Mouse (Mus musculus) liver, adult 2 months (tissue): ENCODE measurements around the gene Brms1. TPM values are rescaled to one million over a fixed set of nuclear protein-coding genes. Genes with fewer than 3 reads are reported as not detected.

Experiments used
- DNase-seq: peaks from one replicate; pipeline ENCODE4 v3.0.0-alpha.2; 2011; ENCODE audit warnings: low read depth, low spot score; ENCODE audit errors: extremely low read depth
- H3K27ac ChIP-seq: fragments of 200-500 bp; replicated peaks from 2 replicates; pipeline ENCODE4 v1.5.1; 2012; ENCODE audit warnings: low read depth, mild to moderate bottlenecking, control low read depth, inconsistent platforms, low read length; ENCODE audit not compliant: insufficient read depth
- H3K27me3 ChIP-seq: fragments of 200-500 bp; 2 replicates; pipeline ENCODE4 v1.6.1; 2012; ENCODE audit warnings: mild to moderate bottlenecking, moderate library complexity, low read length, inconsistent platforms; ENCODE audit not compliant: control insufficient read depth, insufficient read depth
- H3K36me3 ChIP-seq: fragments of 200-500 bp; 2 replicates; pipeline ENCODE4 v1.6.1; 2012; ENCODE audit warnings: low read length, inconsistent platforms; ENCODE audit not compliant: control insufficient read depth, insufficient read depth
- H3K4me1 ChIP-seq: fragments of 200-500 bp; 2 replicates; pipeline ENCODE4 v1.6.1; 2011; ENCODE audit warnings: low read length; ENCODE audit not compliant: control insufficient read depth, insufficient read depth
- H3K4me3 ChIP-seq: fragments of 200-500 bp; 2 replicates; pipeline ENCODE4 v1.5.1; 2011; ENCODE audit warnings: low read depth, mild to moderate bottlenecking, control low read depth, low read length, moderate library complexity; ENCODE audit not compliant: insufficient read depth
- H3K79me2 ChIP-seq: fragments of 200-500 bp; 2 replicates; pipeline ENCODE4 v1.6.1; 2012; ENCODE audit warnings: inconsistent platforms, mild to moderate bottlenecking, low read length, moderate library complexity; ENCODE audit not compliant: control insufficient read depth, insufficient read depth
- H3K9ac ChIP-seq: fragments of 200-500 bp; 2 replicates; pipeline ENCODE4 v1.6.1; 2012; ENCODE audit warnings: low read depth, mild to moderate bottlenecking, control low read depth, inconsistent platforms, low read length
- CTCF ChIP-seq: fragments of 200-500 bp; IDR thresholded peaks from 2 replicates; pipeline ENCODE4 v1.5.1; 2011; ENCODE audit warnings: low read depth, low read length, control low read depth
- POLR2A ChIP-seq: fragments of 200-500 bp; IDR thresholded peaks from 2 replicates; pipeline ENCODE4 v1.6.1; 2011; ENCODE audit warnings: low read length, control low read depth; ENCODE audit not compliant: insufficient read depth; ENCODE audit errors: extremely low read depth
- WGBS: fragments of 180-500 bp; shearing (Covaris S2); methylation state at CpG from one replicate; pipeline ENCODE4 v1.1.7; 2018; 5-methylcytosine and 5-hydroxymethylcytosine counted together
- polyA plus RNA-seq: library from polyadenylated mRNA; depleted of rRNA; stranded (reverse); fragments of >200 nt; gene quantifications from 2 replicates; pipeline ENCODE4 v1.2.3, GENCODE M21; 2012
- total RNA-seq: library from RNA; depleted of rRNA; stranded (reverse); fragments of >200 nt; gene quantifications from 2 replicates; pipeline ENCODE4 v1.2.3, GENCODE M21; 2014

Gene Brms1
- total and polyA plus RNA-seq, 2 experiments = 13.2 to 22.6 TPM

GRCm38 (mm10) chr19:5069978-5070377 lies 28.8 kb downstream of the Brms1 start:
- Histone ChIP-seq H3K27me3 (peaks cover 12% of the 10 kb centered on the region), H3K9ac (no peak overlapping the region), H3K4me3 (no peak overlapping the region), H3K27ac (no peak overlapping the region), H3K36me3 (no peaks in the 10 kb centered on the region), H3K79me2 (no peaks in the 10 kb centered on the region), H3K4me1 (peaks cover 9% of the 10 kb centered on the region; the same call in 1 of the 2 replicates)
- no peak for DNase-seq
- 88% methylated on average over 7 of the region's 7 CpGs for WGBS
- TF ChIP-seq CTCF = no peak
- no peak for TF ChIP-seq POLR2A

- peaks cover 12% of the 10 kb centered on the region for H3K27me3 ChIP-seq
- DNase-seq = no peak
- H3K4me3 ChIP-seq = no peak overlapping the region
- TF ChIP-seq CTCF = no peak
- no peak for TF ChIP-seq POLR2A
- H3K36me3 ChIP-seq = no peaks in the 10 kb centered on the region
- no peaks in the 10 kb centered on the region for H3K79me2 ChIP-seq
- H3K9ac ChIP-seq = no peak overlapping the region
- no peak overlapping the region for H3K27ac ChIP-seq
- 31% methylated on average over 11 of the region's 11 CpGs for WGBS
- peaks cover 9% of the 10 kb centered on the region; the same call in 1 of the 2 replicates for H3K4me1 ChIP-seq
Observed at GRCm38 (mm10) chr19:5071077-5071476, 29.9 kb downstream of the Brms1 start.

GRCm38 (mm10) chr19:5071545-5072369 lies 30.6 kb downstream of the Brms1 start:
- H3K36me3 ChIP-seq = no peaks in the 10 kb centered on the region
- peaks cover 9% of the 10 kb centered on the region; the same call in 1 of the 2 replicates for H3K4me1 ChIP-seq
- H3K4me3 ChIP-seq = peak overlapping the region; percentile 34
- peaks cover 12% of the 10 kb centered on the region for H3K27me3 ChIP-seq
- H3K27ac ChIP-seq = no peak overlapping the region
- TF ChIP-seq POLR2A (no peak), CTCF (no peak)
- no peaks in the 10 kb centered on the region for H3K79me2 ChIP-seq
- WGBS = 6% methylated on average over 40 of the region's 40 CpGs
- peak; percentile 37 for DNase-seq
- peak overlapping the region; percentile 12; the same call in 1 of the 2 replicates for H3K9ac ChIP-seq

GRCm38 (mm10) chr19:5072389-5073019 lies 31.4 kb downstream of the Brms1 start:
- Histone ChIP-seq H3K4me3 (peak overlapping the region; percentile 34), H3K27ac (no peak overlapping the region), H3K4me1 (peaks cover 9% of the 10 kb centered on the region; the same call in 1 of the 2 replicates), H3K36me3 (no peaks in the 10 kb centered on the region), H3K79me2 (no peaks in the 10 kb centered on the region), H3K27me3 (peaks cover 12% of the 10 kb centered on the region), H3K9ac (no peak overlapping the region)
- TF ChIP-seq CTCF = no peak
- TF ChIP-seq POLR2A = no peak
- DNase-seq = no peak
- WGBS = 7% methylated on average over 20 of the region's 20 CpGs

- H3K4me3 ChIP-seq = 0 out of 2 replicates have a peak overlapping the region, but pooled peaks have one; percentile 18
- DNase-seq = no peak
- no peak overlapping the region for H3K9ac ChIP-seq
- H3K27ac ChIP-seq = no peak overlapping the region
- H3K79me2 ChIP-seq = no peaks in the 10 kb centered on the region
- no peaks in the 10 kb centered on the region for H3K36me3 ChIP-seq
- TF ChIP-seq CTCF (peak; percentile 59), POLR2A (no peak)
- H3K4me1 ChIP-seq = peaks cover 9% of the 10 kb centered on the region; the same call in 1 of the 2 replicates
- WGBS = 3% methylated on average over 15 of the region's 15 CpGs
- peaks cover 10% of the 10 kb centered on the region for H3K27me3 ChIP-seq
Observed at GRCm38 (mm10) chr19:5073028-5073427, 31.9 kb downstream of the Brms1 start.
